28 mouse cellular contexts compared by ENCODE assay signal in the genomic region with DNA sequence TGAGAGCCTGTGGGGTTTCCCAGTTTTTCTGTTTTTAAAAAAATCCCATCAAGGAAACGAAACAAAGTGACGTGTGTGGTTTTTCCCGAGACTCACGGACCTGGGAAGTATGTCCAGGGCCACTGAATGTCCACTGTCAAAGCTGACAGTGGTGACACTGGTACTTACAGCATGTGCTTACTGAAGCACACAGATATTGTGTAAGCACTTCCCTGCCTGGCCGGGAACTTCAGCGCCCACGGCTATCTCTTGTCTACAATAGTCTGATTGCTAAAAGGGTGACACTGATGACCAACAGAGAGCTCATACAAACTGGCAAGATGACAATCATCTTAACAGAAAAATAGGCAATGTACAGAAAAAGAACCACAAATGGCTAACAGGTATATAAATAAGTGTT. TPM values are rescaled to one million over a fixed set of nuclear protein-coding genes. Genes with fewer than 3 reads are reported as not detected.
"Had no signal": no experiment of that assay in that cellular context is flagged by ENCODE, and none has a peak within 500 bp of the region (broad histone marks: within the 10 kb centered on the region; RNA-seq: fewer than 3 reads in every experiment).

No protein-coding gene starts in this region.

- H3K36me3 ChIP-seq: kidney, embryonic 15.5 days; limb, embryonic 12.5 days; limb, embryonic 15.5 days; lung, embryonic 15.5 days; midbrain, embryonic 12.5 days; neural tube, embryonic 13.5 days had no signal

- H3K27ac ChIP-seq: kidney, embryonic 15.5 days; left cerebral cortex, adult 2 months; limb, embryonic 12.5 days; limb, embryonic 15.5 days; liver, embryonic 14.5 days; lung, embryonic 15.5 days; midbrain, embryonic 12.5 days; neural tube, embryonic 13.5 days; stomach, postnatal 0 days had no signal

- H3K4me3 ChIP-seq: kidney, embryonic 15.5 days; left cerebral cortex, adult 2 months; limb, embryonic 12.5 days; limb, embryonic 15.5 days; lung, embryonic 15.5 days; midbrain, embryonic 12.5 days; myocyte; neural tube, embryonic 13.5 days had no signal

- H3K9ac ChIP-seq: kidney, embryonic 15.5 days; limb, embryonic 12.5 days; limb, embryonic 15.5 days; liver, embryonic 14.5 days; liver, postnatal 0 days; lung, embryonic 15.5 days; midbrain, embryonic 12.5 days; neural tube, embryonic 13.5 days had no signal

- H3K4me2 ChIP-seq: kidney, embryonic 15.5 days; limb, embryonic 12.5 days; limb, embryonic 15.5 days; liver, embryonic 11.5 days; lung, embryonic 15.5 days; midbrain, embryonic 12.5 days; neural tube, embryonic 13.5 days had no signal

- H3K9me3 ChIP-seq: kidney, embryonic 15.5 days; limb, embryonic 12.5 days; limb, embryonic 15.5 days; lung, embryonic 15.5 days; midbrain, embryonic 12.5 days; neural tube, embryonic 13.5 days had no signal

- ATAC-seq: liver, postnatal 0 days; midbrain, embryonic 16.5 days had no signal

- DNase-seq: kidney, adult 11 months; kidney, adult 8-10 months; kidney, postnatal 10 days; kidney, postnatal 36 days; layer of hippocampus, postnatal 36 days; left cerebral cortex, postnatal 4 days; liver, postnatal 0 days; lung, postnatal 10 days; lung, postnatal 36 days; right cerebral cortex, adult 18-20 months; right cerebral cortex, postnatal 14 days; right cerebral cortex, postnatal 4 days; thymus, postnatal 25 days had no signal

RNA-seq across cellular contexts. Expression of gene Thbs4, which starts 3.1 kb away (rescaled TPM):
- total RNA-seq: megakaryocyte-erythroid progenitor cell, adult 5-6 weeks; monocyte, adult 5-6 weeks; neutrophil, adult 5-6 weeks had no signal
- polyA plus RNA-seq: myocyte had no signal
